Mouse (Mus musculus) liver, postnatal 0 days (tissue): ENCODE measurements around the gene Spg7. TPM values are rescaled to one million over a fixed set of nuclear protein-coding genes. Genes with fewer than 3 reads are reported as not detected.
A peak's percentile ranks its signal among the peaks of the same experiment; 100 is the strongest.

ENCODE experiments used
- ATAC-seq: fragments of 200-750 bp; cut with Nextera tagmentation; 2 replicates; pipeline ENCODE4 v1.8.0; 2017; ENCODE audit warnings: mild to moderate bottlenecking, moderate library complexity
- DNase-seq: peaks from one replicate; pipeline ENCODE4 v3.0.0-alpha.2; 2016
- H3K27ac ChIP-seq: fragments of 300-500 bp; sonication (generic); 2 replicates; pipeline ENCODE4 v1.5.1; 2014; ENCODE audit warnings: antibody characterized with exemption, moderate library complexity, mild to moderate bottlenecking, low read depth
- H3K27me3 ChIP-seq: fragments of 300-500 bp; sonication (generic); 2 replicates; pipeline ENCODE4 v1.6.1; 2014; ENCODE audit warnings: low read length, control low read depth, mixed read lengths; ENCODE audit not compliant: insufficient read depth
- H3K36me3 ChIP-seq: fragments of 300-500 bp; sonication (generic); replicated peaks from 2 replicates; pipeline ENCODE4 v1.6.1; 2014; ENCODE audit warnings: mild to moderate bottlenecking, control low read depth, low read length, moderate library complexity, mixed read lengths; ENCODE audit not compliant: insufficient read depth
- H3K4me1 ChIP-seq: fragments of 300-500 bp; sonication (generic); 2 replicates; pipeline ENCODE4 v1.6.1; 2014; ENCODE audit warnings: antibody characterized with exemption, mild to moderate bottlenecking, control low read depth; ENCODE audit not compliant: insufficient read depth
- H3K4me2 ChIP-seq: fragments of 300-500 bp; sonication (generic); 2 replicates; pipeline ENCODE4 v1.6.1; 2014; ENCODE audit warnings: low read depth, mild to moderate bottlenecking, low read length, moderate library complexity, mixed read lengths
- H3K4me3 ChIP-seq: fragments of 300-500 bp; sonication (generic); 2 replicates; pipeline ENCODE4 v1.5.1; 2014; ENCODE audit warnings: low read depth, low read length
- H3K9ac ChIP-seq: fragments of 300-500 bp; sonication (generic); replicated peaks from 2 replicates; pipeline ENCODE4 v1.6.1; 2014; ENCODE audit warnings: mild to moderate bottlenecking, moderate library complexity
- H3K9me3 ChIP-seq: fragments of 300-500 bp; sonication (generic); 2 replicates; pipeline ENCODE4 v1.6.1; 2016; ENCODE audit warnings: mild to moderate bottlenecking, control low read depth, low read length, mixed read lengths
- CTCF ChIP-seq: sonication (generic); IDR thresholded peaks from 2 replicates; pipeline ENCODE4 v1.5.1; 2016; ENCODE audit warnings: antibody characterized with exemption, low read depth
- EP300 ChIP-seq: IDR thresholded peaks from 2 replicates; pipeline ENCODE4 v1.6.1; 2016; ENCODE audit warnings: antibody characterized with exemption, low read depth, mild to moderate bottlenecking
- WGBS: fragments of 180-500 bp; shearing (Covaris S2); extraction: QIAGEN DNeasy Blood & Tissue Kit; methylation state at CpG from one replicate; pipeline ENCODE4 v1.1.7; 2014; ENCODE audit not compliant: insufficient replicate concordance; 5-methylcytosine and 5-hydroxymethylcytosine counted together
- polyA plus RNA-seq: library from polyadenylated mRNA; unstranded; fragments of >200 nt; fragmentation: Nextera tagmentation; extraction: Ambion mirVana; gene quantifications from 2 replicates; pipeline ENCODE4 v1.2.1, GENCODE M21; 2015

Gene Spg7
- polyA plus RNA-seq, 1 experiment from 2014 or later = 18.3 TPM

DNA sequence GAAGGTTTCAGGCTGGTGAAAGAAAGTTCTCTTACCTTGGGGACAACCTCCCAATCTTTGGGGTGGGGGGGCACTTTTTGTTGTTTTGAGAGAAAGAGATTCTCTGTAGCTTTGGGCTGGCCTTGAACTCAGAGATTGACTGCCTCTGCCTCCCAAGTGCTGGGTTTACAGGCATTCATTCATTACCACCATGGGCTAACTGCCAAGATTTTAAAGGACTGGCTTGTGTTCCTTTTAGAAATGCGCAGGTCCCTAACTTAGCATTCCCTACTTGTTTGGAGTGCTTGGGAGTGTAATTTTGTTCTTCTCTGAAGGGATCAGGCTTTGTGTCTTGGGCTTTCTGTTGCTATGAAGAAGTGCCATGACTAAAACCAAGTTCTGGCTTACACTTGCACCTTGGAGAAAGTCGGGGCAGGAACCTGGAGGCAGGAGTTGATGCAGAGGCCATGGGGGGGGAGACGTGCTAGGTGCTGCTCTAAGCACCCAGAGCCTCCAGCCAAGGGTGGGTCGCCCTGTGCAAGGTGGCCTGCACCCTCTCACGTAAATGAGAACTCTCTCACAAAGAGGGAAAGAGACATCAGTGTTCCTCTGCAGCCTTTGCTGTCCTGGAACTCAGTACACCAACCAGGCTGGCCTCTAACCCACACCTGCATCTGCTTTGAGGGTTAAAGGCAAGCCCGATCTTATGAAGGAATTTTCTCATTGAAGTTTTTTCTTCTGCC lies 41.5 kb downstream of the Spg7 start:
- ATAC-seq (no peak), DNase-seq (no peak)
- Histone ChIP-seq H3K4me1 (peaks cover 12% of the 10 kb centered on the region), H3K9ac (peak overlapping the region; percentile 98), H3K27ac (peak overlapping the region; percentile 95), H3K27me3 (no peaks in the 10 kb centered on the region), H3K9me3 (no peaks in the 10 kb centered on the region), H3K4me3 (peak overlapping the region; percentile 89), H3K4me2 (peak overlapping the region; percentile 97), H3K36me3 (peaks cover 23% of the 10 kb centered on the region)
- 72% methylated on average over 6 of the region's 6 CpGs for WGBS
- no peak for TF ChIP-seq CTCF
- no peak for TF ChIP-seq EP300

DNA sequence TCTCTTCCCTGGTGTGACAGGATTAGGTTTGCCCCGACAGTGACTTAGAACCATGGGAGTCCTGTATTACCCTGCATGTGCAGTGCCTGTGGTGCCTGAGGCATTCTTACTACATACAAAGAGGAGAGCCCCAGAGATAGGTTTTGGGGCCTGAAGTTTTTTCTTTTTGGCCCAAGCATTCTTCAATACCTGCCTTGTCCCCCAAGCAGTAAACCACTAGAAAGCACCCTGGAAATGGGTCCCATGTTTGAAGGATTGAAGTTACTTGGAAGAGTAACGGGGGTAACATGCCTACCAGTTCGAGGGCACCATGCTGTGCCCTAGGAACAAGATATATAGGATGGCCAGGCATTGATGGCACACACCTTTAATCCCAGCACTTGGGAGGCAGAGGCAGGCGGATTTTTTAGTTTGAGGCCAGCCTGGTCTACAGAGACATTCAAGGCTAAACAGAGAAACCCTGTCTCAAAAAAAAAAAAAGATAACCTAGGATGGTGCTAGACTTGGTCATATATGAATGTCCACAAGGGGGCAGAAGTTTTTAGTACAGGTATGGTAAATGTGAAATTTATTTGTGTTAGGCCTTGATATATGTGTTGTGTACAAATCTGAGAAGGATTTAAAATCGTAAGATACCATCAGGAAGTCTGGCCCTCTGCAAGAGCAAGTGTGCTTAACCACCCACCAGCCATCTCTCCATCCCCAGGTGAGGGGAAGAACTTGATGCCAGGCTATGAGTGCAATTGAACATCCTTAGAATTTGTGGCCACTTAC lies 43.0 kb downstream of the Spg7 start:
- DNase-seq (no peak), ATAC-seq (no peak)
- WGBS = 63% methylated on average over 5 of the region's 5 CpGs
- H3K27me3 ChIP-seq = no peaks in the 10 kb centered on the region
- no peak overlapping the region for H3K27ac ChIP-seq
- H3K36me3 ChIP-seq = peaks cover 23% of the 10 kb centered on the region
- TF ChIP-seq CTCF (peak; percentile 66), EP300 (no peak)
- H3K4me1 ChIP-seq = peaks cover 12% of the 10 kb centered on the region
- no peak overlapping the region for H3K4me2 ChIP-seq
- H3K9me3 ChIP-seq = no peaks in the 10 kb centered on the region
- no peak overlapping the region for H3K4me3 ChIP-seq
- H3K9ac ChIP-seq = no peak overlapping the region

DNA sequence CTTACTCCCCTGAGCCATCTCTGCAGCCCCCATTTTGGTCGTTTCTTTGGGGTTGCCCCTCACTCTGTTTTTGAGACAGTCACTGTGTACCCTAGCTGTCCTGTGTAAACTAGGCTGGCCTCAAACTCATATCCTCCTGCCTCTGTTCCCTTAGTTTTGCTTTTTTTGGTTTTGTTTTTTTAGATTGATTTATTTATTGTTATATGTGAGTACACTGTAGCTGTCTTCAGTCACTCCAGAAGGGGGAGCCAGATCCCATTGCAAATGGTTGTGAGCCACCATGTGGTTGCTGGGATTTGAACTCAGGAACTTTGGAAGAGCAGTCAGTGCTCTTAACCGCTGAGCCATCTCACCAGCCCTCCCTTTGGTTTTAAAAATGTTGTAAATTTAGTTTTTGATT lies 43.8 kb downstream of the Spg7 start:
- peaks cover 11% of the 10 kb centered on the region for H3K4me1 ChIP-seq
- peaks cover 23% of the 10 kb centered on the region for H3K36me3 ChIP-seq
- H3K27ac ChIP-seq = no peak overlapping the region
- TF ChIP-seq EP300 (no peak), CTCF (peak; percentile 65)
- DNase-seq (no peak), ATAC-seq (no peak)
- H3K9ac ChIP-seq = no peak overlapping the region
- WGBS = 39% methylated on average over 2 of the region's 2 CpGs
- no peaks in the 10 kb centered on the region for H3K27me3 ChIP-seq
- no peaks in the 10 kb centered on the region for H3K9me3 ChIP-seq
- no peak overlapping the region for H3K4me3 ChIP-seq
- no peak overlapping the region for H3K4me2 ChIP-seq

DNA sequence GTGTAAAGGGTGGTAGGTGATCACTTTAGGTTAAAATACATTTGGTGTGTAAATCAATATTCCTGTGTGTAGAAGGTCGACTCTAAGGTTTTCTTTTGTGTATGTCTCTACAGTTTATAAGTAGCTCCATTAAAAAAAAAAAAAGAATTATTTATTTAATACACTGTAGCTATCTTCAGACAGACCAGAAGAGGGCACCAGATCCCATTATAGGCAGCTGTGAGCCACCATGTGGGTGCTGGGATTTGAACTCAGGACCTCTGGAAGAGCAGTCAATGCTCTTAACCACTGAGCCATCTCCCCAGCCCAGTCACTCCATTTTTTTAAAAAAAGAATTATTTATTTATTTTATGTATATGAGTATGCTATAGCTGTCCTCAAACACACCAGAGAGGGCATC lies 45.3 kb downstream of the Spg7 start:
- Histone ChIP-seq H3K27me3 (no peaks in the 10 kb centered on the region), H3K4me2 (no peak overlapping the region), H3K36me3 (peaks cover 23% of the 10 kb centered on the region), H3K9me3 (no peaks in the 10 kb centered on the region), H3K4me1 (peaks cover 8% of the 10 kb centered on the region), H3K4me3 (no peak overlapping the region), H3K27ac (no peak overlapping the region), H3K9ac (no peak overlapping the region)
- 45% methylated on average over 1 of the region's 1 CpGs for WGBS
- TF ChIP-seq CTCF = peak; percentile 36
- no peak for TF ChIP-seq EP300
- DNase-seq (no peak), ATAC-seq (no peak)

DNA sequence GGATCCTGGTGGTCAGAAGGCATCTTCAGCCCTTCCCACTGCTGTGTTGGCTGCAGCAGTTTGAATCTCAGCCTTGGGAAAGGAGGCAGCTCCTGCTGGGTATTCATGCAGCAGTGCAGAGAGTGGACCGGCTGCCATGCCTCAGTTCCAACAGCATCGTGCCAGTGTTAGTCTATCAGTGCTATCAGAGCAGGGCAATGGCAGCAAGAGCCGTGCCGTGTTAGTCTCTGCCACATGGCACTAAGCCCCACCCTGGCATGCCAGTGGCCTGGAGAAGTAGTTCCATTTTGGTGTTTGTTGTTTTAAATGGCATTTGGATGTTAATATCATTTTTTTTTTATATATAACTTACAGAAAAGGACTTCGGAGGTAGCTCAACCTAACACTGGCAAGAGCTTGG lies 46.2 kb downstream of the Spg7 start:
- Histone ChIP-seq H3K4me1 (peaks cover 1% of the 10 kb centered on the region), H3K4me3 (no peak overlapping the region), H3K36me3 (peaks cover 16% of the 10 kb centered on the region), H3K27ac (no peak overlapping the region), H3K9me3 (no peaks in the 10 kb centered on the region), H3K27me3 (no peaks in the 10 kb centered on the region), H3K4me2 (no peak overlapping the region), H3K9ac (no peak overlapping the region)
- 74% methylated on average over 5 of the region's 5 CpGs for WGBS
- DNase-seq (no peak), ATAC-seq (no peak)
- no peak for TF ChIP-seq EP300
- no peak for TF ChIP-seq CTCF

DNA sequence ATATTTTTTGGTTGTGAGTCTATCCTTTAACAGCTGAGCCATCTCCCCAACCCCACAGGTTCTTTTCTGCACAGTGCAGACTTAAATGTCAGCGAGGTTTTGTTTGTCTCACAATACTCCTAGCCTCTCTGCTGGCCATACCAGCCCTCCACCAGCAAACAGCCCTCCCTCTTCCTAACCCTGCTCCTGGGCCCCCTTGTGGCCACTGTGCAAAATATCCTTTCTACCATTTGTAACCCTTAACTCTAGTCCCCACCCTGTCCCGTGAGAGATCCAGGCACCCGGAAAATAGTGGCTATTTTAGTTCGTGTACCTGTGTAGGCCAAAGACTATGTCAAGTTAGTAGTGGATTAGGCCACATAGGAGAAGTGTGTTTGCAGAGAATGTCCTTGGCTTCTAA lies 47.9 kb downstream of the Spg7 start:
- no peak overlapping the region for H3K27ac ChIP-seq
- no peak overlapping the region for H3K4me3 ChIP-seq
- H3K27me3 ChIP-seq = peaks cover 1% of the 10 kb centered on the region; the same call in 1 of the 2 replicates
- no peak overlapping the region for H3K4me2 ChIP-seq
- peak; percentile 78 for DNase-seq
- 5% methylated on average over 4 of the region's 4 CpGs for WGBS
- no peak overlapping the region; the same call in 1 of the 2 replicates for H3K9ac ChIP-seq
- no peaks in the 10 kb centered on the region for H3K9me3 ChIP-seq
- H3K36me3 ChIP-seq = peaks cover under 1% of the 10 kb centered on the region
- peak; percentile 73 for ATAC-seq
- TF ChIP-seq EP300 (no peak), CTCF (peak; percentile 82)
- no peaks in the 10 kb centered on the region; the same call in 1 of the 2 replicates for H3K4me1 ChIP-seq
